Mouse (Mus musculus): ENCODE measurements around the gene Lrpprc.

- TF ChIP-seq CTCF (IDR thresholded peaks at IDR 0.05; ENCODE audit: borderline replicate concordance, insufficient read depth, low read depth, low read length), result no peak
- TF ChIP-seq POLR2A (IDR thresholded peaks at IDR 0.05; ENCODE audit: borderline replicate concordance, insufficient read depth, low read length), result no peak
Measured at GRCm38 (mm10) chr17:84665053-84665452, 125.5 kb downstream of the Lrpprc start.

Measured in cerebellum, adult 2 months (tissue).